Mouse (Mus musculus): ENCODE measurements around the gene Ddias. TPM values are rescaled to one million over a fixed set of nuclear protein-coding genes. Genes with fewer than 3 reads are reported as not detected.
A peak's percentile ranks its signal among the peaks of the same experiment; 100 is the strongest.

The Ddias gene
- polyA plus RNA-seq, 1 experiment from 2014 or later = 9.5 TPM

- no peak for DNase-seq (ENCODE audit: low spot score)
- peaks cover 4% of the 10 kb centered on the region; the same call in 1 of the 2 replicates for H3K9me3 ChIP-seq (replicated peaks; ENCODE audit: control insufficient read depth, low read length)
- ATAC-seq = no peak
- H3K4me2 ChIP-seq (ENCODE audit: low read length) = no peak overlapping the region
- H3K36me3 ChIP-seq (ENCODE audit: control insufficient read depth, insufficient read depth, low read length) = no peaks in the 10 kb centered on the region
- no peaks in the 10 kb centered on the region for H3K4me1 ChIP-seq (ENCODE audit: control insufficient read depth, insufficient read depth, low read length)
- H3K27ac ChIP-seq (ENCODE audit: low read depth, low read length) = no peak overlapping the region
- H3K9ac ChIP-seq (ENCODE audit: low read length) = no peak overlapping the region
- 54% methylated on average over 4 of the region's 4 CpGs for WGBS
- no peak overlapping the region for H3K4me3 ChIP-seq (ENCODE audit: low read depth, low read length)
- H3K27me3 ChIP-seq (replicated peaks; ENCODE audit: control insufficient read depth, insufficient read depth, low read length) = no peaks in the 10 kb centered on the region
These were observed 16.7 kb upstream of the Ddias start for GRCm38 (mm10) chr7:92890618-92891230.

- Histone ChIP-seq H3K9me3 (replicated peaks; ENCODE audit: control insufficient read depth, low read length) (peaks cover 4% of the 10 kb centered on the region; the same call in 1 of the 2 replicates), H3K9ac (ENCODE audit: low read length) (no peak overlapping the region), H3K27ac (ENCODE audit: low read depth, low read length) (no peak overlapping the region), H3K27me3 (replicated peaks; ENCODE audit: control insufficient read depth, insufficient read depth, low read length) (no peaks in the 10 kb centered on the region), H3K36me3 (ENCODE audit: control insufficient read depth, insufficient read depth, low read length) (no peaks in the 10 kb centered on the region), H3K4me3 (ENCODE audit: low read depth, low read length) (no peak overlapping the region), H3K4me2 (ENCODE audit: low read length) (no peak overlapping the region), H3K4me1 (ENCODE audit: control insufficient read depth, insufficient read depth, low read length) (no peaks in the 10 kb centered on the region)
- WGBS = 61% methylated on average over 1 of the region's 1 CpGs
- ATAC-seq = no peak
- DNase-seq (ENCODE audit: low spot score) = no peak
These were observed 16.2 kb upstream of the Ddias start for GRCm38 (mm10) chr7:92890211-92890610.

GRCm38 (mm10) chr7:92887230-92887629 lies 13.2 kb upstream of the Ddias start:
- no peak overlapping the region for H3K27ac ChIP-seq (ENCODE audit: low read depth, low read length)
- H3K9me3 ChIP-seq (replicated peaks; ENCODE audit: control insufficient read depth, low read length) = peaks cover 2% of the 10 kb centered on the region; the same call in 1 of the 2 replicates
- H3K36me3 ChIP-seq (ENCODE audit: control insufficient read depth, insufficient read depth, low read length) = no peaks in the 10 kb centered on the region
- no peaks in the 10 kb centered on the region for H3K27me3 ChIP-seq (replicated peaks; ENCODE audit: control insufficient read depth, insufficient read depth, low read length)
- WGBS = 90% methylated on average over 5 of the region's 5 CpGs
- H3K9ac ChIP-seq (ENCODE audit: low read length) = no peak overlapping the region
- DNase-seq (ENCODE audit: low spot score) (no peak), ATAC-seq (no peak)
- H3K4me1 ChIP-seq (ENCODE audit: control insufficient read depth, insufficient read depth, low read length) = no peaks in the 10 kb centered on the region
- H3K4me3 ChIP-seq (ENCODE audit: low read depth, low read length) = no peak overlapping the region
- no peak overlapping the region for H3K4me2 ChIP-seq (ENCODE audit: low read length)

- DNase-seq (ENCODE audit: low spot score) = no peak
- Histone ChIP-seq H3K9ac (ENCODE audit: low read length) (no peak overlapping the region), H3K4me3 (ENCODE audit: low read depth, low read length) (no peak overlapping the region), H3K4me2 (ENCODE audit: low read length) (no peak overlapping the region), H3K27me3 (replicated peaks; ENCODE audit: control insufficient read depth, insufficient read depth, low read length) (no peaks in the 10 kb centered on the region), H3K4me1 (ENCODE audit: control insufficient read depth, insufficient read depth, low read length) (no peaks in the 10 kb centered on the region), H3K27ac (ENCODE audit: low read depth, low read length) (no peak overlapping the region), H3K36me3 (ENCODE audit: control insufficient read depth, insufficient read depth, low read length) (no peaks in the 10 kb centered on the region), H3K9me3 (replicated peaks; ENCODE audit: control insufficient read depth, low read length) (no peaks in the 10 kb centered on the region)
- ATAC-seq = no peak
- WGBS = 89% methylated on average over 7 of the region's 7 CpGs
These were observed 12.8 kb upstream of the Ddias start for GRCm38 (mm10) chr7:92886801-92887200.

GRCm38 (mm10) chr7:92884998-92885660 lies 11.1 kb upstream of the Ddias start:
- no peaks in the 10 kb centered on the region for H3K27me3 ChIP-seq (replicated peaks; ENCODE audit: control insufficient read depth, insufficient read depth, low read length)
- DNase-seq (ENCODE audit: low spot score) = no peak
- no peak for ATAC-seq
- H3K36me3 ChIP-seq (ENCODE audit: control insufficient read depth, insufficient read depth, low read length) = no peaks in the 10 kb centered on the region
- 90% methylated on average over 6 of the region's 6 CpGs for WGBS
- no peaks in the 10 kb centered on the region for H3K4me1 ChIP-seq (ENCODE audit: control insufficient read depth, insufficient read depth, low read length)
- no peak overlapping the region for H3K27ac ChIP-seq (ENCODE audit: low read depth, low read length)
- H3K9me3 ChIP-seq (replicated peaks; ENCODE audit: control insufficient read depth, low read length) = no peaks in the 10 kb centered on the region
- H3K4me2 ChIP-seq (ENCODE audit: low read length) = no peak overlapping the region
- H3K9ac ChIP-seq (ENCODE audit: low read length) = no peak overlapping the region
- no peak overlapping the region for H3K4me3 ChIP-seq (ENCODE audit: low read depth, low read length)

GRCm38 (mm10) chr7:92883850-92884716 lies 10.0 kb upstream of the Ddias start:
- no peaks in the 10 kb centered on the region for H3K36me3 ChIP-seq (ENCODE audit: control insufficient read depth, insufficient read depth, low read length)
- H3K27me3 ChIP-seq (replicated peaks; ENCODE audit: control insufficient read depth, insufficient read depth, low read length) = no peaks in the 10 kb centered on the region
- H3K9me3 ChIP-seq (replicated peaks; ENCODE audit: control insufficient read depth, low read length) = no peaks in the 10 kb centered on the region
- DNase-seq (ENCODE audit: low spot score) (no peak), ATAC-seq (no peak)
- H3K9ac ChIP-seq (ENCODE audit: low read length) = no peak overlapping the region
- H3K4me1 ChIP-seq (ENCODE audit: control insufficient read depth, insufficient read depth, low read length) = no peaks in the 10 kb centered on the region
- no peak overlapping the region for H3K4me2 ChIP-seq (ENCODE audit: low read length)
- 84% methylated on average over 9 of the region's 9 CpGs for WGBS
- no peak overlapping the region for H3K4me3 ChIP-seq (ENCODE audit: low read depth, low read length)
- H3K27ac ChIP-seq (ENCODE audit: low read depth, low read length) = no peak overlapping the region

- Histone ChIP-seq H3K36me3 (ENCODE audit: control insufficient read depth, insufficient read depth, low read length) (no peaks in the 10 kb centered on the region), H3K4me1 (ENCODE audit: control insufficient read depth, insufficient read depth, low read length) (peaks cover 9% of the 10 kb centered on the region; the same call in 1 of the 2 replicates), H3K27ac (ENCODE audit: low read depth, low read length) (no peak overlapping the region), H3K9me3 (replicated peaks; ENCODE audit: control insufficient read depth, low read length) (no peaks in the 10 kb centered on the region), H3K4me3 (ENCODE audit: low read depth, low read length) (no peak overlapping the region), H3K9ac (ENCODE audit: low read length) (no peak overlapping the region), H3K27me3 (replicated peaks; ENCODE audit: control insufficient read depth, insufficient read depth, low read length) (no peaks in the 10 kb centered on the region), H3K4me2 (ENCODE audit: low read length) (no peak overlapping the region)
- DNase-seq (ENCODE audit: low spot score) = no peak
- no peak for ATAC-seq
- 87% methylated on average over 7 of the region's 7 CpGs for WGBS
These were observed 4.7 kb upstream of the Ddias start for GRCm38 (mm10) chr7:92878575-92879285.

GRCm38 (mm10) chr7:92876538-92876937 lies 2.5 kb upstream of the Ddias start:
- DNase-seq (ENCODE audit: low spot score) (no peak), ATAC-seq (no peak)
- H3K4me2 ChIP-seq (ENCODE audit: low read length) = peak overlapping the region; percentile 55
- WGBS = 47% methylated on average over 7 of the region's 7 CpGs
- no peak overlapping the region for H3K4me3 ChIP-seq (ENCODE audit: low read depth, low read length)
- no peaks in the 10 kb centered on the region for H3K36me3 ChIP-seq (ENCODE audit: control insufficient read depth, insufficient read depth, low read length)
- H3K9me3 ChIP-seq (replicated peaks; ENCODE audit: control insufficient read depth, low read length) = no peaks in the 10 kb centered on the region
- H3K27ac ChIP-seq (ENCODE audit: low read depth, low read length) = no peak overlapping the region
- H3K4me1 ChIP-seq (ENCODE audit: control insufficient read depth, insufficient read depth, low read length) = peaks cover 11% of the 10 kb centered on the region; the same call in 1 of the 2 replicates
- no peaks in the 10 kb centered on the region for H3K27me3 ChIP-seq (replicated peaks; ENCODE audit: control insufficient read depth, insufficient read depth, low read length)
- 0 out of 2 replicates have a peak overlapping the region, but pooled peaks have one; percentile 7 for H3K9ac ChIP-seq (ENCODE audit: low read length)
